Mouse (Mus musculus): ENCODE measurements around the gene Nthl1.
"Not testable (repeated sequence)": the region's sequence is repeated elsewhere in the genome, so short reads cannot be mapped to it uniquely, and the experiment has no call there.

Gene Nthl1

DNA sequence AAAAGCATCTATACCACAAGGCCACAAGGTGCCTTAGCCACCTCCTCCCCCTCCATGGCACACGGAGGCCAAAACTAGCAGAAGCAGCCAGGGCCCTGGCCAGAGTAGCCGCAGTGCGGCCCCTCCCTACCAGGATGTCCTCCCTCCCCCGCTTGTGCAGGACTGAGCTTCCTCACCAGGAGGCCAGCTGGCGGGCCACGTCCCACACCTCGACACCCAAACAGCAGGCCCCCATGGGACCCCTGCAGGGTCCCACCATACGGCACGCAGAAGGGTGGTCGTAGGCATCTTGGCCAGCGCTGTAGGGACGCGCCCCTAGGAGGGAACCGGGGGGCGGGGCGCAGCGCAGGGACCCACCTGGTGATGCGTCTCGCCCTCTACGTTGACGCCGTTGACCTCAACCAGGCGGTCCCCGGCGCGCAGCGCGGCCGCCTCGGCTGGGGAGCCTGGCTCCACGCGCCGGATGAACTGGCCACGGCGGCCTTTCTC lies 17.1 kb downstream of the Nthl1 start:
- in situ Hi-C loops (cut with MboI; ENCODE audit: low sequenced_read_pairs), result loop anchor here (10.0 kb wide), 1 partner anchor 115 kb away; the partner anchor contains the start of gene Rab26

DNA sequence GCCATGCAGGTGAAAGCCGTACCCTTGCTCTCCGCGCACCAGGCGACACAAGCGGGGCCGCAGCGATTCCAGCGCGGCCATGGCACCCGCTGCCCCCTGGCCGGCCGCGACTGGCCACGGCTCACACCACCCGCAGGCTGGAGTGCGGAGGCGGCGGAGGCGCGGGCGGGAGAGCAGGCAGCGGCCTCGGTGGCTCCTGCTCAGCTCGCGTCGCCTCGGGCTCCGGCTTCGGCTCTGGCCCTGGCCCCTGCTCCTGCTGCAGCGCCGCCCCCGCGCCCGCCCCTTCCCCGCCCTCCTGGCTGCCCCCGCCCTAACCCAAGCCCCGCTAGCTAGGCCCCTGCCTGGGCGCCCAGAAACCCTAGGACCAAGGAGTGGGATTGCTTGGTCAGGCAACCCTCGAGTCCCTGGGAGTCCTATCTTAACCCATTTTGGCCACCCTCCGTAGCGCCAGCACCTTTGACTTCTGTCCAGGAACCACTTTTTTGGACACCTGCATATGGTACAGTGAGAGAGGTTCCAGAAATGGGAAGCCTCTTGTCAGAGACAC lies 17.7 kb downstream of the Nthl1 start, which contains the start of gene Slc9a3r2:
Slc9a3r2 (minus strand) TSS at position 258 of the 547 bp plus-strand sequence.
- in situ Hi-C loops (cut with MboI; ENCODE audit: low sequenced_read_pairs), result loop anchor here (10.0 kb wide), 1 partner anchor 115 kb away; the partner anchor contains the start of gene Rab26

DNA sequence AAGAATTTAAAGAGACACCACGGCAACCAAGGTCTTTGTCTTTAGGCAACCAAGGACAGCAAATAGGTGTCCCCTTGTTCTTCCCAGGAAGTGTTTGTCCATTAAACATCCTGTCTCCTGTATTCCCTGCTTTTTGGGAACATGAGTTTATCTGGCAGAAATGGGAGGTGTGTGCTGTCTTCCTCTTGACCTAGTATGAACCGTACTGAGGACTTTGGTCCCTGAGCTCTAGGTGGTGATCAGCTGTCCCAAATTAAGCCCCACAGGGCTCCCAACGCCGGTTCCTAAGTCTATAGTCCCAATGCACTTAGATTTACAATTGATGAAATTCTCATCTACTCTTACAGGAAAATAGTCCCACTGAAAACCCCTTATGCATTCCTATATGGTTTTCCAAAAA lies 18.3 kb downstream of the Nthl1 start:
- in situ Hi-C loops (cut with MboI; ENCODE audit: low sequenced_read_pairs), result loop anchor here (10.0 kb wide), 1 partner anchor 116 kb away; the partner anchor contains the start of gene Rab26

DNA sequence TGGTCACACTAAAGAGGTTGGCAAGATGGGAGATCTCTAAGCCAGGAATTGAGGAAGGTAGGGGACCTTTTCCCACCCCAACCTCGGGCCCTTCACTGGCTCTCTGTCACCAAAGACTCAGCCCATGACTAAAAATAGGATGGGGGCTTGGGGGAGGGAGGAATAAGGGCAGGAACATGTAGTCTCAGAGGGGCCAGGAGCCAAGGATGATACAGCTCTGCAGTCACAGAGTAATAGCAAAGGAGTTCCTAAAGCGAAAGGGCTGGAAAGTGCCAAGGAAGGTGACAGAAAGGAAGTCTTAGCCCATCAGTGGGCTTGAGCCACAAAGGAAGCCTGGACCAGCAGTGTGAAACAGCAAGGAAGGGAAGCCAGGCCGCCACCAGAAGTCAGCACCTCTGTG lies 19.4 kb downstream of the Nthl1 start:
- in situ Hi-C loops (cut with MboI; ENCODE audit: low sequenced_read_pairs), result loop anchor here (10.0 kb wide), 1 partner anchor 117 kb away; the partner anchor contains the start of gene Rab26

DNA sequence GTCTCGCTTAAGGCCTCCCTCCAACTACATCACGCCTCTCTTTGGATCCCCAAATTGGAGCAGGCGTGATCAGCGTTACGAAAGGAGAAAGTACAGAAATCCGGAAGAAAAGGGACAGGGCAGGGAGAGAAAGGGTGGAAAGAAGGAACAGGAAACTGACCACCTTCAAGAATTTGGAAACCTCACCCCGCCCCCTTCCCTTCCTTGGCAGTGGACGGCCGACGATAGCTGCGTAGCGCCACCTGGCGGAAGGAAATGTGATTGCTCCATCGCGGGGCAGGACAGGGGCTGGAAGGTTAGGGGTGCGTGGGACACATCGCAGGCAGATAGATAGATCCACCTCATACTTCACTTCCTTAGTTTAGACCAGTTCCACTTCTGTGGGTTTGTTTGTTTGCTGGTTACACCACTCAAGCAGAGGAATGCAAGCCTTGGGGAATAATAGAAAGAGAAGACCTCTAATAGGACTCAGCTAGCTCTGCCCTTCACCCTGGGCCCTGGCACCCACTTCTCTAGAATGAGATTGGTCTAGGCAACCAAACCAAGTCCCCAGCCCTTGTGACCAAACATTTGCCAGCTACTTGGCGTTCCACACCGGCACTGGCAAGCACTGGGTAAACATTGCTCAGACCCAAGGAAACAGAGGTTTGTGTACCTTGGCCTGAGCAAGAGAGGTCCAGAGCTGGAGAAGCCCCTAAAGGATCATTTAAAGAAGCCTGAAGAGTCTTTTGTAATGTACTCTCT lies 21.7 kb downstream of the Nthl1 start:
- in situ Hi-C loops (cut with MboI; ENCODE audit: low sequenced_read_pairs), result loop anchor here (10.0 kb wide), 1 partner anchor 119 kb away; the partner anchor contains the start of gene Rab26

DNA sequence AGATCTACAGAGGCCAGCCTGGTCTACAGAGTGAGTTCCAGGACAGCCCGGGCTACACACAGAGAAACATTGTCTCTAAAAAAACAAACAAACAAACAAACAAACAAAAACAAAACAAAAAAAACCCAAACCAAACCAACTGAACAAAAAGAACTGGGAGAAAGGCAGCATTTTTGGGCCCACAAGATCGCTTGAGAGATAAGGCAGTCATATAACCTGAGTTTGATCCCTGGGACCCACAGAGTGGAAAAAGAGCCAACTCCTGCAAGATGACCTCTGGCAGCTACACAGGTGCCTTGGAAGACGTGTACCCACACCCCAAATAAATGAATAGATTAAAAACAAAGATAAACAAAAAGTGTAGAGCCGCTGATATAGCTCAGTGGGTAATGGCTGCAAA lies 22.5 kb downstream of the Nthl1 start:
- in situ Hi-C loops (cut with MboI; ENCODE audit: low sequenced_read_pairs), result loop anchor here (10.0 kb wide), 1 partner anchor 120 kb away; the partner anchor contains the start of gene Rab26

DNA sequence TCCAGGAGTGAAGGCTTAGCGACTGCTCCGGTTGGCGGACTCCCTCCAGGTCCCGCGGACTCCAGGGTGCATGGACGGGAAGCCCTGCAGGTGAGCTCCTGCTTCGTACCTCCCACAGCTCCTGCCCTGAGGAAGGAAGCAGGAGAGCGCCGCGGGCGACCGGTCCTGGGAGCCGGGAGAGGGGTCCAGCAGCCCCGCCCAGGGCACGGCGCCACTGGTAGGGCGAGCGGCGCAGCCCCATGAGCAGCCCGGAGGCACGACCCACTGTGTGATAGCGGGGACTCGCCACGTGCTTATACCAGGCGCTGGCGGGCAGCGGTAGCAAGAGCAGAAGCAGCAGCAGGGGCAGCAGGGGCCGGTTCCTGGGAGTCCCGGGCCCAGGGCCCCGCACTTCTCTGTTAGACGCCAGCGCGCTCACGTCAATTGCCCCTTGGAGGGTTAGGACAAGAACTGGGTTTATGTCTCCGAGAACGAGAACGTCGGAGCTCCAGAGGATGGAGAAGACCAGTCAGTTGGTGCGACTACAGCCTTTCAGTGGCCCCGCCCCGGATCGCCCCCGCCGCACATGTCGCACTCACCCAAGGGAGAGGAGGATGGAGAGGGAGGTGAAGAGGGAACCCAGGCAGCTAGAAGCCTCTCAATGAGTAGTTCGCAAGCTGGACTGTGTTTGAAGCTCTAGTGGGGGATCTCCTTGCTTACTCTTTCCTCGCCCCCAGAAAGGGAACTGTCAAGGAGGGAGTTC lies 25.7 kb downstream of the Nthl1 start, which contains the start of gene Npw:
Npw (minus strand) TSS at position 441 of the 742 bp plus-strand sequence.
- in situ Hi-C loops (cut with MboI; ENCODE audit: low sequenced_read_pairs), result loop anchor here (10.0 kb wide), 1 partner anchor 123 kb away; the partner anchor contains the start of gene Rab26

DNA sequence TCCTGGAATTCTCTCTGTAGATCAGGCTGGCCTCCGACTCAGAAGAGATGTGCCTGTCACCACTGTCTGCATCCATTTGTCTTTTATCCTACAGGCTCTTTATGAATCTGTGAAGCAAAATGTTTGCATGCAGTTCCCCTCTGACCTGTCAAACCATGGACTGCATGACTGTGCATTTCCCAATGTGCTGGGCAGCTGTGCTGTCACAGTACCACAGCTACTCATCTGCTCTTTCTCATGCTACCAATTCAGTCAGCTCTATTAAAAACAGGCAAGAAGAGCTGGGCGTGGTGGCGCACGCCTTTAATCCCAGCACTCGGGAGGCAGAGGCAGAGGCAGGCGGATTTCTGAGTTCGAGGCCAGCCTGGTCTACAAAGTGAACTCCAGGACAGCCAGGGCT lies 34.5 kb downstream of the Nthl1 start:
- in situ Hi-C loops (cut with MboI; ENCODE audit: low sequenced_read_pairs), result not testable (repeated sequence)

DNA sequence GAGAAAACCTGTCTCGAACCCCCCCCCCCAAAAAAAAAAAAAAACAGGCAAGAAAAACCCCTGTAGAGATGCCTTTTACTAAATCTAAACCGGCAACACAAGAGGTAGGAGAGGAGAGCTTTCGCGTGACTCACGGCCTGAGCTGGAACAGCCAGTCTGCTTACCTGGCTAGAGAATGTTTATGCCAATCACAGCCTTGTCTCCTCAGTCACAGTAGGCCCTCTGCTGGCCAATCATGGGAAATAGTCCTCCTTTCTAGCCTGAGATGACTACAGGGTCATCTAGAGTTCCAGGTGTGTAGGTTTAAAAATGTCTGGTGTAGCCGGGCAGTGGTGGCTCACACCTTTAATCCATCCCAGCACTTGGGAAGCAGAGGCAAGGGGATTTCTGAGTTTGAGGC lies 34.9 kb downstream of the Nthl1 start:
- in situ Hi-C loops (cut with MboI; ENCODE audit: low sequenced_read_pairs), result no loop called here

DNA sequence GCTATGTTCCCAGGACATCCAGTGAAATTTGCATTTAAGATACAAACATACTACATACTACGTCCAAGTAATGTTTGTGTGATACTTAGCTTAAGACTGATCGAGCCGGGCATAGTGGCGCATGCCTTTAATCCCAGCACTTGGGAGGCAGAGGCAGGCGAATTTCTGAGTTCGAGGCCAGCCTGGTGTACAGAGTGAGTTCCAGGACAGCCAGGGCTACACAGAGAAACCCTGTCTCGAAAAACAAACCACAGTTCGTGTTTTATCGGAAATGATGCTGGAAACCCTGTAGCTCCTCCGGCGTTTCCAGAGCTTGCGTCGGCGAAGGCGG lies 36.7 kb downstream of the Nthl1 start:
- in situ Hi-C loops (cut with MboI; ENCODE audit: low sequenced_read_pairs), result not testable (repeated sequence)

DNA sequence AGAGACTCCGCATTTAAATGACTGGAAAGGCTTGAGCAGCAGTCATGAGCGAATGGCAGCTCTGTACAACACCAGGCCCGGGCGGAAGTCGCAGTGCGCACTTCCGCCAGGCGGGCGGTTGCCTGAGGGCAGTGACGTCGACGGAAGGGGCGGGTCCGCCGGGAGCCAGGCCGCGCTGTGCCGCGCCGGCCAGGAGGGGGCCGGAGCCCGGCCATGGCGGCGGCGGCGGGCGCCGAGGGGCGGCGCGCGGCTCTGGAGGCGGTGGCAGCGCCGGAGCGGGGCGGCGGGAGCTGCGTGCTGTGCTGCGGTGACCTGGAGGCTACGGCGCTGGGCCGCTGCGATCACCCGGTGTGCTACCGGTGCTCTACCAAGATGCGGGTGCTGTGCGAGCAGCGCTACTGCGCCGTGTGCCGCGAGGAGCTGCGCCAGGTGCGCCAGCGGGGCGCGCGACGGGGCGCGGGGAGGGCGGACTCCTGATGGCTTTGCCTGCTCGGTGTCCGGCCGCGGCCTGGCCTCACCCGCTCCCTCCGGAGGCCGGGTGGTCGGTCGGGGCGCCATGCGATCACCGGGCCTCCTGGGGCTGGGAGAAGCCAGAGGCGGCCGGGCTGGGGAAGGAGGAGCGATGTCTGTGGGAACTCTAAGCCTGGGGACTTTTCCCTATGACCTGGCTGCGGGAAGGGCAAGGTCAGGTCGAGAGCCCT lies 37.2 kb downstream of the Nthl1 start, which contains the start of gene Zfp598:
Zfp598 (plus strand) TSS at position 143 of the 701 bp plus-strand sequence.
- in situ Hi-C loops (cut with MboI; ENCODE audit: low sequenced_read_pairs), result no loop called here

DNA sequence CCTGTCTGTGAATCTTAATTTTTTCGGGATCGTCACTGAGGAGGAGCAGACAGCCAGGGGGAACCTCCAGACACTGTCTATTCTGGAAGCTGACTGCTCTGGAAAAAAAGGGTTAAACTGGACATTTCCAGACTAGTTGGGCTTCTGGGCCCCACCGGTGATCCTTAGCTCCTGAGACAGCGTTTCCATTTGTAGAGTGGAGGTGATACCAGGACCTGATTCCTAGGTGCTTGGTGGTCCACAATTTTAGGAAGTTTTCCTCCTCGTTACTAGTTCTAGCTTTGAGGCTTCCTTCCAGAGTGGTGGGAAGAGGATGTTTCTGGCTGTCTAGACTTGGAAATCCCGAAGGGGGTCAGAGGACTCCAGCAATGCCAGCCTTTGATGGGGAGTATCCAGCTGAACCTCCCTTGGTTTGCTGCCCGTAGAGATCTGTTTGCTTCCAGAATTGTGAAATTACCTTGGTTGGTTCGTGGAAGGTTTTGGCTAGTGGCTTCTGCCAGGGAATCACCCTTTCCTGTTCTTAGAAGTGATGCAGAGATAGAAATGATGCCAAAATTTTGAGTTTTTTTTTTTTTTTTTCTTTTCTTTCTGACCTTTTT lies 37.9 kb downstream of the Nthl1 start:
- in situ Hi-C loops (cut with MboI; ENCODE audit: low sequenced_read_pairs), result no loop called here

DNA sequence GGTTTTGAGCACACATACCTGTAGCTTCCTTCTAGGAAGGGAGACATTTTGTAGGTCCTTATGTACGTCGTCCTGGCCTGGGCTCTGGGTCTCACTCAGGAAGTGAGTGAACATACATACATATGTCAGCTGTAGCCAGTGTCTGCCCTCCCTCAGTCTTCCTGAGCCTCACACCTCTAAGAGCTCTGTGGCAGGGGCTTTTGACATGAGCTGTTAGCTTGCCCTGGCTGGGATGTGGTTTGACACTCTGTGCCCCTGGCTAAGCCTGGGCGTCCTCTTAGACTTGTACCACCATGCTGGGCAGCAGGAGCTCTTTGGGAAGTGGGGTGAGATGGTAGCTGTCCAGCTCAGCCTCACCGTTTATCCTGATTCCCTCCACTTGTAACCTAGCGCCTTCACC lies 38.9 kb downstream of the Nthl1 start:
- in situ Hi-C loops (cut with MboI; ENCODE audit: low sequenced_read_pairs), result no loop called here

DNA sequence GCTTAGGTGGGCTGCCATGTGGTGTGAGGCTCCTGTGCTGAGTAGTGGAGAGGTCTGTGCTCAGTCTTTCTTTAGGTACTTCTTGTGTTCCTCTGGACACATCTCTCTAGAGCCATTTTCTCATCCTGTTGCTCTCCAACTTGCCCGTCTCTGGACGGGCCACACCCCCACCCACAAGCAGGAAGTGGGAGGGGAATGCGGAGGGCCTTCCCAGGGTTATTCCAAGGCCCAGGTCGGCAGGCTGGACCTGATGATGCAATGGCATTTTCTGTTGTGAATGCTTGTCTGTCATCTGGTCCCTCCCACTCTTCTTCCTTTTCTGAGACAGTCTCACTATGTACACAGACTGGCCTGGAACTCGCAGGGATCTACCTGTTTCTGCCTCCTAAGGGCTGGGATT lies 39.7 kb downstream of the Nthl1 start:
- in situ Hi-C loops (cut with MboI; ENCODE audit: low sequenced_read_pairs), result no loop called here

DNA sequence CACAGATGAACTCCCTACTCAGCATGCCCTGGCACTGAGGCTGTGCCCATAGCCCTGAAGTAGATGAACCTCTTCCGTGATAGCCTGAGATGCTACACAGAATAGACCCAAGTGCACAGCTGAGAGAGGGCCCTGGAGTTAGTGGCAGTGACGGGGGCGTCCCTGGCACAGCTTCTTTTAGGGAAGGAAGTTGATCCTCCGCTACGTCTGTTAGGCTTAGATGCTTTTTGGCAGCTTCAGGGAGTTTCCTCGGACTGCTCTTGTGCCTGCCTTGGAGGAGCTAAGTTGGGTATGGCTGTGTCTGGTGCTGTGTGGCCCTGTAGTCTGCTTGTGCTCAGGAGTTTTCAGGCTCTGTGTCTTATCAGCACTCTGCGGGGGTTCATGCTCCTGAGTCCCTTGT lies 41.8 kb downstream of the Nthl1 start:
- in situ Hi-C loops (cut with MboI; ENCODE audit: low sequenced_read_pairs), result no loop called here

DNA sequence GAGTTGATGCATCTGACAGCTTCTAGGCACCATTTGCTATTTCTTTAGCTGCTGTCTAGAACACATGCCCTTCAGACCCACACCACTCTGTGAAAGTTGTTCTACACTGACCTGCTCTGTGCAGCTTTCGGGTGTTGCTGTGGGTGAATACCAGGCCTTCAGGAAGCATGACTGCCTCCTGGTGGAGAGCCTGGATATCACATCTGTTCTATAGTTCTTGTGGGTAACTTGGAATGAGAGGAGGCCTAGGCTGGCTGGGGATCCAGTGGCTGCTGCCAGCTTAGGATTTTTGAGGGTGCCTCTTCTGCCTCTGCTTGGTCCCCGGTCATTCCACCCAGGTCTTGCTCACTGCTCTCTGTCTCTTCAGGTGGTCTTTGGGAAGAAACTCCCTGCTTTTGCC lies 43.7 kb downstream of the Nthl1 start:
- in situ Hi-C loops (cut with MboI; ENCODE audit: low sequenced_read_pairs), result no loop called here

DNA sequence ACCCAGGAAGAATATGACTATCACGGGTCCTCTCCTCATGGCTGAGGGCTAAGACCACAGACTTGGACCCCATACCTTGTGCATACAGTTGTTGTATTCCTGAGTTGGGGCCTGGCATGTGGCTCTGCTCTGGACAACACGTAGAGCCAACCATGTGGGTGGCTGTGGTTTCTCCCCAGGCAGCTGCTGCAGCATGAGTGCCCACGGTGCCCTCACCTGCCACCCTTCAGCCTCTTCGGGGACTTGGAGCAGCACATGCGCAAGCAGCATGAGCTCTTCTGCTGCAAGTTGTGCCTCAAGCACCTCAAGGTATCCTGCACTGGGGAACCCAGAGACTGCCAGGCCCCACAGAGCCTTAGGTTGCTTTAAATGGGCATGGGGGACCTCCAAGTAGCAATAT lies 44.4 kb downstream of the Nthl1 start:
- in situ Hi-C loops (cut with MboI; ENCODE audit: low sequenced_read_pairs), result no loop called here

DNA sequence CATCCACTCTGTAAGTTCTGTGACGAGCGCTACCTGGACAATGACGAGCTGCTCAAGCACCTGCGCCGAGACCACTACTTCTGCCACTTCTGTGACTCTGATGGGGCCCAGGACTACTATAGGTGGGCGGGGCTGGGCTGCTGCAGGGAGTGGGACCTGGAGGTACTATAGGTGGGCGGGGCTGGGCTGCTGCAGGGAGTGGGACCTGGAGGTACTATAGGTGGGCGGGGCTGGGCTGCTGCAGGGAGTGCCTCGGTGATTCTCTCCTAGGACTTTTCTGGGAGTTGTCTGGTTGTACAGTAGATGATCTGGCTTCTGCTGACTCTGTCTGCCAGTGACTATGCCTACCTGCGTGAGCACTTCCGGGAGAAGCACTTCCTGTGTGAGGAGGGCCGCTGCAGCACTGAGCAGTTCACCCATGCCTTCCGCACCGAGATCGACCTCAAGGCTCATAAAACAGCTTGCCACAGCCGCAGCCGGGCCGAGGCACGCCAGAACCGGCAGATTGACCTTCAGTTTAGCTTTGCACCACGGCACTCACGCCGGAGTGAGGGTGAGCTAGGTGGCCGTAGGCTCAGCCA lies 45.1 kb downstream of the Nthl1 start:
- in situ Hi-C loops (cut with MboI; ENCODE audit: low sequenced_read_pairs), result no loop called here

DNA sequence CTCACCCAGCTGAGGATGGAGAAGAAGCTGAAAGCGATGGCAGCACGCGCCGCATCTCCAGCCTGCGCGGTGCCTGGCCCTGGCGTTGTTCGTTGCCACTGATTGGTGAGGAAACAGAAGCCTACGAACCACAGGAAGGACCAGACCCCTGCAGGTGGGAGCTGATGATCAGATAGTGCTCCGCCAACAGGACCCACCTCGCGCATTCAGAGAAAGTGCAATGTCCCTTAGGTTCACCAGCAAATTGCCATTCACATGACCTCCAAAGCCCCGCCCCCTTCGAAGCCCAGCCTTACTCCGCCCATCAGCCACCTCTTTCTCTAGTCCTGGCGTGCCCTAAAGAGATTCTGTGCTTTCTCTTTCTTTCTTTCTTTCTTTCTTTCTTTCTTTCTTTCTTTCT lies 54.0 kb downstream of the Nthl1 start:
- in situ Hi-C loops (cut with MboI; ENCODE audit: low sequenced_read_pairs), result no loop called here

DNA sequence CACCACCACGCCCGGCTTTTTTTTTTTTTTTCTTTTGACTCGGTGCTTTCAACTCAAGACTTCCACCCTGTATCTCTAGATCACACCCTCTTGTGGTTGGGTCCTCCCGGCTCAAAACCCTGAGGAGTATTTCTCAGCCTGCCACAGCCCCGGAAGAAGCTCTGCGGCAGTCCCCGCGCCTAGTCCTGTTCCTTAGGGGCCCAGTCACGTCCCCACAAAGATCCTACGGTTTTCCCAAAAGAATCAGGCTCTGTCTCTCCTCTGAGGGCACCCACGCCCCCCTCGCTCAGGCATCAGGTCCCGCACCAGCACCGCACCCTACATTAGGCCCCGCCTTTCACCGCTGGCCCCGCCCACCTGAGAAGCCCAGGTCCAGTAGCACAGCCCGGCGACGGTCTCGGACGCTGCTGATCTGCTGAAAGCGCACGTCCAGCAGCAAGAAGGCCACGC lies 54.7 kb downstream of the Nthl1 start:
- in situ Hi-C loops (cut with MboI; ENCODE audit: low sequenced_read_pairs), result no loop called here

All from CH12F3 (cell line).